In genomic region chr19:29366226-29366968, GRCm38 (mm10) we compare ENCODE assay signal across 8 mouse cellular contexts. TPM values are rescaled to one million over a fixed set of nuclear protein-coding genes. Genes with fewer than 3 reads are reported as not detected.
DNase-seq lines count a peak whose midpoint lies in the region; ATAC-seq and TF ChIP-seq lines count a peak whose summit lies in the region.

No protein-coding gene starts in this region.

- no peaks in the 10 kb centered on the region for H3K27me3 ChIP-seq in liver, embryonic 12.5 days (replicated peaks)
- H3K27me3 ChIP-seq in stomach, postnatal 0 days (ENCODE audit: control insufficient read depth, insufficient read depth, low read length), result no peaks in the 10 kb centered on the region

- peak overlapping the region; percentile 81 for H3K27ac ChIP-seq in liver, embryonic 12.5 days
- H3K27ac ChIP-seq in stomach, postnatal 0 days (replicated peaks), result peak overlapping the region; percentile 71

- H3K4me1 ChIP-seq in liver, embryonic 12.5 days, result peaks cover 46% of the 10 kb centered on the region
- no peaks in the 10 kb centered on the region; the same call in 1 of the 2 replicates for H3K4me1 ChIP-seq in stomach, postnatal 0 days (replicated peaks; ENCODE audit: control insufficient read depth, insufficient read depth)

- H3K4me2 ChIP-seq in liver, embryonic 12.5 days, result peak overlapping the region; percentile 95
- peak overlapping the region; percentile 76 for H3K4me2 ChIP-seq in stomach, postnatal 0 days (replicated peaks; ENCODE audit: low read depth)

- H3K36me3 ChIP-seq in liver, embryonic 12.5 days, result no peaks in the 10 kb centered on the region
- H3K36me3 ChIP-seq in stomach, postnatal 0 days (ENCODE audit: control insufficient read depth, insufficient read depth, low read length), result no peaks in the 10 kb centered on the region

- WGBS in liver, embryonic 12.5 days (ENCODE audit: insufficient replicate concordance), result 18% methylated on average over 20 of the region's 20 CpGs
- WGBS in stomach, postnatal 0 days, result 46% methylated on average over 20 of the region's 20 CpGs

- peak overlapping the region; percentile 74 for H3K9ac ChIP-seq in liver, embryonic 12.5 days
- peak overlapping the region; percentile 63 for H3K9ac ChIP-seq in stomach, postnatal 0 days (ENCODE audit: low read length)

- peak overlapping the region; percentile 70 for H3K4me3 ChIP-seq in liver, embryonic 12.5 days
- H3K4me3 ChIP-seq in stomach, postnatal 0 days (ENCODE audit: low read depth, low read length), result peak overlapping the region; percentile 62

- no peak for TF ChIP-seq CTCF in stomach, postnatal 0 days (IDR thresholded peaks at IDR 0.05; ENCODE audit: low read depth)

- H3K9me3 ChIP-seq in liver, embryonic 12.5 days (replicated peaks), result no peaks in the 10 kb centered on the region
- H3K9me3 ChIP-seq in stomach, postnatal 0 days (ENCODE audit: control insufficient read depth, low read length), result no peaks in the 10 kb centered on the region

- no peak for ATAC-seq in liver, embryonic 12.5 days
- no peak for ATAC-seq in stomach, postnatal 0 days (ENCODE audit: low FRiP score, low TSS enrichment)
- no peak for ATAC-seq in inflammation-experienced regulatory T-cells, adult 6 months

- peak; percentile 25 to 68 for DNase-seq in adrenal gland, adult (ENCODE audit: inconsistent age in 2 of 2, low spot score in 1 of 2)
- DNase-seq in adrenal gland, adult 8-10 months, result no peak
- peak; percentile 16 for DNase-seq in thymus, postnatal 25 days
- DNase-seq in thymus, postnatal 10 days (ENCODE audit: low spot score in 2 of 2), result no peak
- DNase-seq in stomach, postnatal 0 days (ENCODE audit: low spot score), result no peak
- DNase-seq in c-Kit-positive CD71-positive TER-119-positive erythroid progenitor cells, embryonic 14.5 days (ENCODE audit: low spot score), result no peak

- TF ChIP-seq EP300 in stomach, postnatal 0 days (optimal IDR thresholded peaks at IDR 0.05), result no peak

RNA-seq across cellular contexts. Expression of gene Plgrkt, which starts 0.8 kb away (rescaled TPM):
- 10 to 100 TPM; 47.6 to 88.0 (median 75.4) TPM for total RNA-seq in adrenal gland, adult 8-10 months (2022)
- polyA plus RNA-seq in liver, embryonic 12.5 days (2016; fragmentation: Nextera tagmentation; extraction: Ambion mirVana), result 37.7 and 40.8 TPM in 2 replicates
- 166 and 169 TPM in 2 replicates for polyA plus RNA-seq in stomach, postnatal 0 days (2015; fragmentation: Nextera tagmentation; extraction: Ambion mirVana)
- polyA plus RNA-seq in inflammation-experienced regulatory T-cells, adult 6 months (2017; shearing (Covaris generic)), result 100 to 1,000 TPM; 172 to 278 (median 216) TPM

RNA-seq across cellular contexts. Expression of gene Cd274, which starts 0.9 kb away (rescaled TPM):
- total RNA-seq in adrenal gland, adult 8-10 months (2022), result 1 to 10 TPM; 4.1 to 9.4 (median 7.3) TPM
- 0.35 and 0.69 TPM in 2 replicates for polyA plus RNA-seq in liver, embryonic 12.5 days (2016; fragmentation: Nextera tagmentation; extraction: Ambion mirVana)
- 0.08 and 0.16 TPM in 2 replicates for polyA plus RNA-seq in stomach, postnatal 0 days (2015; fragmentation: Nextera tagmentation; extraction: Ambion mirVana)
- polyA plus RNA-seq in inflammation-experienced regulatory T-cells, adult 6 months (2017; shearing (Covaris generic)), result 10 to 100 TPM; 34.8 to 58.6 (median 47.4) TPM

RNA-seq across cellular contexts. Expression of gene Rln1, which starts 31.9 kb away (rescaled TPM):
- total RNA-seq in adrenal gland, adult 8-10 months (2022), result not detected
- 0.12 TPM in 1 of 2 replicates, not detected in the other for polyA plus RNA-seq in liver, embryonic 12.5 days (2016; fragmentation: Nextera tagmentation; extraction: Ambion mirVana)
- 0.24 TPM in 1 of 2 replicates, not detected in the other for polyA plus RNA-seq in stomach, postnatal 0 days (2015; fragmentation: Nextera tagmentation; extraction: Ambion mirVana)
- not detected for polyA plus RNA-seq in inflammation-experienced regulatory T-cells, adult 6 months (2017; shearing (Covaris generic))

RNA-seq across cellular contexts. Expression of gene Insl6, which starts 41.2 kb away (rescaled TPM):
- total RNA-seq in adrenal gland, adult 8-10 months (2022), result 1 to 10 TPM in 1 of 4 experiments, under 1 TPM in 2, not detected in 1; 0.42 to 1.5 (median 0.71) TPM
- 0.85 and 0.89 TPM in 2 replicates for polyA plus RNA-seq in liver, embryonic 12.5 days (2016; fragmentation: Nextera tagmentation; extraction: Ambion mirVana)
- 3.0 and 3.2 TPM in 2 replicates for polyA plus RNA-seq in stomach, postnatal 0 days (2015; fragmentation: Nextera tagmentation; extraction: Ambion mirVana)
- 10 to 100 TPM; 30.9 to 47.6 (median 40.4) TPM for polyA plus RNA-seq in inflammation-experienced regulatory T-cells, adult 6 months (2017; shearing (Covaris generic))

RNA-seq across cellular contexts. Expression of gene Pdcd1lg2, which starts 44.3 kb away (rescaled TPM):
- not detected for total RNA-seq in adrenal gland, adult 8-10 months (2022)
- 0.17 TPM in 1 of 2 replicates, not detected in the other for polyA plus RNA-seq in liver, embryonic 12.5 days (2016; fragmentation: Nextera tagmentation; extraction: Ambion mirVana)
- 0.05 and 0.06 TPM in 2 replicates for polyA plus RNA-seq in stomach, postnatal 0 days (2015; fragmentation: Nextera tagmentation; extraction: Ambion mirVana)
- polyA plus RNA-seq in inflammation-experienced regulatory T-cells, adult 6 months (2017; shearing (Covaris generic)), result 10 to 100 TPM; 20.5 to 29.0 (median 20.5) TPM

Comparison
In these comparisons a context has a peak if more than half of its experiments do, and no peak if none do; other contexts are left out.
1. DNase-seq: peak in adrenal gland, adult (2 of 2) and thymus, postnatal 25 days (single experiment); none in adrenal gland, adult 8-10 months (single experiment), thymus, postnatal 10 days (0 of 2), stomach, postnatal 0 days (single experiment) and c-Kit-positive CD71-positive TER-119-positive erythroid progenitor cells, embryonic 14.5 days (single experiment).
2. RNA of gene Cd274, which starts 0.9 kb away (polyA plus RNA-seq): 34.8 to 58.6 TPM in inflammation-experienced regulatory T-cells, adult 6 months; 0.35 to 0.69 TPM in liver, embryonic 12.5 days and 0.08 to 0.16 TPM in stomach, postnatal 0 days; every median in the first group is over 10 times any median in the second.